Mouse (Mus musculus): ENCODE measurements around the gene Dcaf4. TPM values are rescaled to one million over a fixed set of nuclear protein-coding genes. Genes with fewer than 3 reads are reported as not detected.

The Dcaf4 gene
- polyA plus RNA-seq, 1 experiment from 2014 or later: 35.7 TPM

GRCm38 (mm10) chr12:83562589-83562988 lies 42.3 kb downstream of the Dcaf4 start:
- peaks cover 45% of the 10 kb centered on the region for H3K36me3 ChIP-seq (ENCODE audit: control insufficient read depth, insufficient read depth, low read length)
- WGBS: 88% methylated on average over 3 of the region's 3 CpGs

DNA sequence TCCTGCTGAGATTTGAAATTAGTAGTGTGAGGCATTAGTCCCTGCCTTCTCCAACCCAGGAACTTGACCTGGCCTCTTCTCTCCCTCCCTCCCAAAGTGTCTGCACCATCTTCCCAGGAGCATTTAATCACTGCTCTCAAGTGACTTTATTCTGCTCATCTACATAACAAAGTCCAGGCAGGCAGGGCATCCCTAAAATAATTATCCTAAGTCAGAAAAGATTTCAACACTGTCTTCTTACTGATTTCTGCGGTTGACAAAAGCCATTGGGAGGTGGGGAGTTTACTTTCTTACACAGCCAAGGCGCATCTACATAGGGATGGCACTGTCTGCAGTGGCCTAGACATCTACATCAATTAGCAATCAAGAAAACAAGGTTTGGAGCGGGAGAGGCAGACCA lies 49.6 kb downstream of the Dcaf4 start:
- no peak overlapping the region for H3K4me3 ChIP-seq (ENCODE audit: low read depth, low read length)
- H3K9ac ChIP-seq (replicated peaks; ENCODE audit: low read depth, low read length): no peak overlapping the region
- H3K27me3 ChIP-seq (ENCODE audit: control insufficient read depth, insufficient read depth, low read length): no peaks in the 10 kb centered on the region
- no peaks in the 10 kb centered on the region for H3K9me3 ChIP-seq (ENCODE audit: control insufficient read depth, low read depth, low read length)
- no peaks in the 10 kb centered on the region for H3K4me1 ChIP-seq (ENCODE audit: control insufficient read depth, insufficient read depth, low read length)
- WGBS: 90% methylated on average over 3 of the region's 3 CpGs
- H3K27ac ChIP-seq (ENCODE audit: low read length): no peak overlapping the region
- peaks cover 47% of the 10 kb centered on the region for H3K36me3 ChIP-seq (ENCODE audit: control insufficient read depth, insufficient read depth, low read length)
- H3K4me2 ChIP-seq (replicated peaks; ENCODE audit: low read depth, low read length): no peak overlapping the region
- ATAC-seq (ENCODE audit: insufficient number of reproducible peaks, insufficient read depth, low FRiP score, low read depth): no peak

More at GRCm38 (mm10) chr12:83562589-83562988, 42.3 kb downstream of the Dcaf4 start:
- Histone ChIP-seq H3K9me3 (ENCODE audit: control insufficient read depth, low read depth, low read length) (no peaks in the 10 kb centered on the region), H3K27ac (ENCODE audit: low read length) (no peak overlapping the region), H3K4me3 (ENCODE audit: low read depth, low read length) (no peak overlapping the region), H3K9ac (replicated peaks; ENCODE audit: low read depth, low read length) (no peak overlapping the region), H3K27me3 (ENCODE audit: control insufficient read depth, insufficient read depth, low read length) (no peaks in the 10 kb centered on the region), H3K4me2 (replicated peaks; ENCODE audit: low read depth, low read length) (no peak overlapping the region), H3K4me1 (ENCODE audit: control insufficient read depth, insufficient read depth, low read length) (no peaks in the 10 kb centered on the region)
- no peak for ATAC-seq (ENCODE audit: insufficient number of reproducible peaks, insufficient read depth, low FRiP score, low read depth)

DNA sequence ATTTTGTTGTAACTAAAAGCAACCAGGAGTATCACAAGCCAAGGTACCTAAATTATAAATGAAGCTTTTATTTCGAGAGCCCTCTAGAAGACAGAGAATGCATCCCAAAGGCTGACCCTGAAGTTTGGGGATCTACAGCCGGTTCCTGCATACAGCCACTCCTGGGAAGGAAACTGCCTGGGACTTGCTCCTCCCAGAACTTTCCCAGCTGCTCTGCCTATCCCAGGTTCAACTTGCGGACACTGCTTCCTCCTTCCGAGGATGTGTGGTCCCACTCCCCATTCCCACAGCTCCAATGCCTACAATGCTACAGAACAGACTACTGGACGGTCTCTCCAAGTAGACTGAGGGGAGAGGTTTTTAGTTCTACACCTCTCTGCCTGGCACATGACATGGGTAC lies 52.5 kb downstream of the Dcaf4 start:
- H3K9ac ChIP-seq (replicated peaks; ENCODE audit: low read depth, low read length): no peak overlapping the region
- no peaks in the 10 kb centered on the region for H3K4me1 ChIP-seq (ENCODE audit: control insufficient read depth, insufficient read depth, low read length)
- H3K27ac ChIP-seq (ENCODE audit: low read length): no peak overlapping the region
- ATAC-seq (ENCODE audit: insufficient number of reproducible peaks, insufficient read depth, low FRiP score, low read depth): no peak
- no peak overlapping the region for H3K4me2 ChIP-seq (replicated peaks; ENCODE audit: low read depth, low read length)
- 73% methylated on average over 5 of the region's 5 CpGs for WGBS
- H3K27me3 ChIP-seq (ENCODE audit: control insufficient read depth, insufficient read depth, low read length): no peaks in the 10 kb centered on the region
- H3K4me3 ChIP-seq (ENCODE audit: low read depth, low read length): no peak overlapping the region
- peaks cover 38% of the 10 kb centered on the region for H3K36me3 ChIP-seq (ENCODE audit: control insufficient read depth, insufficient read depth, low read length)
- H3K9me3 ChIP-seq (ENCODE audit: control insufficient read depth, low read depth, low read length): no peaks in the 10 kb centered on the region

GRCm38 (mm10) chr12:83577445-83577844 lies 57.2 kb downstream of the Dcaf4 start:
- no peak overlapping the region for H3K4me3 ChIP-seq (ENCODE audit: low read depth, low read length)
- no peaks in the 10 kb centered on the region for H3K27me3 ChIP-seq (ENCODE audit: control insufficient read depth, insufficient read depth, low read length)
- no peak overlapping the region for H3K27ac ChIP-seq (ENCODE audit: low read length)
- H3K36me3 ChIP-seq (ENCODE audit: control insufficient read depth, insufficient read depth, low read length): peaks cover 23% of the 10 kb centered on the region; the same call in 1 of the 2 replicates
- H3K9me3 ChIP-seq (ENCODE audit: control insufficient read depth, low read depth, low read length): no peaks in the 10 kb centered on the region
- H3K9ac ChIP-seq (replicated peaks; ENCODE audit: low read depth, low read length): no peak overlapping the region
- no peak for ATAC-seq (ENCODE audit: insufficient number of reproducible peaks, insufficient read depth, low FRiP score, low read depth)
- 94% methylated on average over 5 of the region's 5 CpGs for WGBS
- H3K4me2 ChIP-seq (replicated peaks; ENCODE audit: low read depth, low read length): no peak overlapping the region
- H3K4me1 ChIP-seq (ENCODE audit: control insufficient read depth, insufficient read depth, low read length): no peaks in the 10 kb centered on the region

GRCm38 (mm10) chr12:83578356-83578755 lies 58.1 kb downstream of the Dcaf4 start:
- H3K27ac ChIP-seq (ENCODE audit: low read length): no peak overlapping the region
- H3K4me3 ChIP-seq (ENCODE audit: low read depth, low read length): no peak overlapping the region
- no peaks in the 10 kb centered on the region for H3K4me1 ChIP-seq (ENCODE audit: control insufficient read depth, insufficient read depth, low read length)
- H3K4me2 ChIP-seq (replicated peaks; ENCODE audit: low read depth, low read length): no peak overlapping the region
- H3K9ac ChIP-seq (replicated peaks; ENCODE audit: low read depth, low read length): no peak overlapping the region
- no peak for ATAC-seq (ENCODE audit: insufficient number of reproducible peaks, insufficient read depth, low FRiP score, low read depth)
- peaks cover 18% of the 10 kb centered on the region; the same call in 1 of the 2 replicates for H3K36me3 ChIP-seq (ENCODE audit: control insufficient read depth, insufficient read depth, low read length)
- WGBS: 78% methylated on average over 2 of the region's 2 CpGs
- no peaks in the 10 kb centered on the region for H3K9me3 ChIP-seq (ENCODE audit: control insufficient read depth, low read depth, low read length)
- H3K27me3 ChIP-seq (ENCODE audit: control insufficient read depth, insufficient read depth, low read length): no peaks in the 10 kb centered on the region

DNA sequence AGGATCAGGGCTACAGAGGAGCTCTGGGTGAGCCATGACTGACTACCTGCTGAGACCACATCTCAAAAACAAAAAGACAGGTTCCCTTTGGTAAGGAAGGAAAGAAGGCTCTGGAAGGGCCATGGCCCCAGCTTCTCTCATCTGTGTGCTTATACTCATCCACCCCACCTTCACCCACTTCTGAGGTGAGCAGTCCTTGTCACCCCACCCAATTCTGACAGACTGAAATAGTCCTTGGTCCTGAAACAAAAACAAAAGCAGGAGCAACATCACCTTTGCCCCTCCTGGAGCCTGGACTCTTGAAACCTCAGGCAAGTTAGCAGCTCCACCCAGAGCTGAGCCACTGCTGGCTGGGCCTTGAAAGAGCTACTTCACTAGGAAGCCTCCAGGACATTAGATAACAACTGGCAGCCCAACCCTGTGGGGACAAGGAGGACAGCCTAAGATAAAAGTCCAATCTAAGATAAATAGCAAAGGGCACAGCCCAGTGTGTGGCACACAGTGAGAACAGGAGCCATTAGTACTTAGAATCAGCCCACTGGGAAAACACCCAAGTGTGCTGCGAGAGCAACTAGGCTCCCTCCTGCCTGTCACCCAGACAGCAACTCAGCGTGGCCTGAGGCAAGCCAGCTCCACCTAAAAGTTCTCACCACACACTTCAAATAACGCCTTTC lies 58.8 kb downstream of the Dcaf4 start:
- WGBS: 32% methylated on average over 3 of the region's 3 CpGs
- H3K27ac ChIP-seq (ENCODE audit: low read length): peak overlapping the region; percentile 22; the same call in 1 of the 2 replicates
- H3K4me1 ChIP-seq (ENCODE audit: control insufficient read depth, insufficient read depth, low read length): no peaks in the 10 kb centered on the region
- H3K9me3 ChIP-seq (ENCODE audit: control insufficient read depth, low read depth, low read length): no peaks in the 10 kb centered on the region
- H3K4me3 ChIP-seq (ENCODE audit: low read depth, low read length): no peak overlapping the region
- H3K36me3 ChIP-seq (ENCODE audit: control insufficient read depth, insufficient read depth, low read length): peaks cover 19% of the 10 kb centered on the region; the same call in 1 of the 2 replicates
- ATAC-seq (ENCODE audit: insufficient number of reproducible peaks, insufficient read depth, low FRiP score, low read depth): peak; percentile 90
- no peak overlapping the region for H3K9ac ChIP-seq (replicated peaks; ENCODE audit: low read depth, low read length)
- no peaks in the 10 kb centered on the region for H3K27me3 ChIP-seq (ENCODE audit: control insufficient read depth, insufficient read depth, low read length)
- no peak overlapping the region for H3K4me2 ChIP-seq (replicated peaks; ENCODE audit: low read depth, low read length)

- Histone ChIP-seq H3K4me3 (ENCODE audit: low read depth, low read length) (no peak overlapping the region), H3K9ac (replicated peaks; ENCODE audit: low read depth, low read length) (no peak overlapping the region), H3K36me3 (ENCODE audit: control insufficient read depth, insufficient read depth, low read length) (peaks cover 14% of the 10 kb centered on the region; the same call in 1 of the 2 replicates), H3K27ac (ENCODE audit: low read length) (no peak overlapping the region), H3K9me3 (ENCODE audit: control insufficient read depth, low read depth, low read length) (no peaks in the 10 kb centered on the region), H3K27me3 (ENCODE audit: control insufficient read depth, insufficient read depth, low read length) (no peaks in the 10 kb centered on the region), H3K4me1 (ENCODE audit: control insufficient read depth, insufficient read depth, low read length) (no peaks in the 10 kb centered on the region), H3K4me2 (replicated peaks; ENCODE audit: low read depth, low read length) (no peak overlapping the region)
- no peak for ATAC-seq (ENCODE audit: insufficient number of reproducible peaks, insufficient read depth, low FRiP score, low read depth)
- WGBS: 89% methylated on average over 3 of the region's 3 CpGs
Observed at GRCm38 (mm10) chr12:83580283-83580682, 60.0 kb downstream of the Dcaf4 start.

DNA sequence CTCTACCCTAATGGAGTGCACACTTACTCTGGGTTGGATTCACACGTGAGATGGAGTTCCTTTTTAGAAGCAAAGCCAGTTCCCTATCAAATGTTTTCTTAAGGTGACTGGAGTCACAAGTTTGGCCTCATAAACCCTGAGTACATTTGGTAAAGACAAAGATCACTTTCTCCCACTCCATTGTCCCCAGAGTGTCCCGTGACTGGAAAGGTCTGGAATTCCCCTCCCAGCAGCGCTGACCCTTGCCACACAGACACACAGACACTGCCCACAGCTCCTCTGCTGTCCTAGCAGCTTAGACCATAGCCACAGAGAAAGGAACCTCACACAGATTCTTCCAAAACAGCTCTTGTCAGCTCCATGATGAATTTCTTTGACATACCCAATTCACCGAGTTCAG lies 61.8 kb downstream of the Dcaf4 start:
- 58% methylated on average over 4 of the region's 4 CpGs for WGBS
- Histone ChIP-seq H3K27ac (ENCODE audit: low read length) (no peak overlapping the region), H3K4me1 (ENCODE audit: control insufficient read depth, insufficient read depth, low read length) (no peaks in the 10 kb centered on the region), H3K9me3 (ENCODE audit: control insufficient read depth, low read depth, low read length) (no peaks in the 10 kb centered on the region), H3K9ac (replicated peaks; ENCODE audit: low read depth, low read length) (no peak overlapping the region), H3K4me3 (ENCODE audit: low read depth, low read length) (no peak overlapping the region), H3K27me3 (ENCODE audit: control insufficient read depth, insufficient read depth, low read length) (no peaks in the 10 kb centered on the region), H3K36me3 (ENCODE audit: control insufficient read depth, insufficient read depth, low read length) (peaks cover 12% of the 10 kb centered on the region), H3K4me2 (replicated peaks; ENCODE audit: low read depth, low read length) (no peak overlapping the region)
- no peak for ATAC-seq (ENCODE audit: insufficient number of reproducible peaks, insufficient read depth, low FRiP score, low read depth)

- 83% methylated on average over 4 of the region's 4 CpGs for WGBS
- no peak for ATAC-seq (ENCODE audit: insufficient number of reproducible peaks, insufficient read depth, low FRiP score, low read depth)
- H3K4me2 ChIP-seq (replicated peaks; ENCODE audit: low read depth, low read length): no peak overlapping the region
- no peaks in the 10 kb centered on the region for H3K9me3 ChIP-seq (ENCODE audit: control insufficient read depth, low read depth, low read length)
- H3K27ac ChIP-seq (ENCODE audit: low read length): no peak overlapping the region
- peaks cover 17% of the 10 kb centered on the region for H3K36me3 ChIP-seq (ENCODE audit: control insufficient read depth, insufficient read depth, low read length)
- no peak overlapping the region for H3K4me3 ChIP-seq (ENCODE audit: low read depth, low read length)
- no peak overlapping the region for H3K9ac ChIP-seq (replicated peaks; ENCODE audit: low read depth, low read length)
- no peaks in the 10 kb centered on the region for H3K27me3 ChIP-seq (ENCODE audit: control insufficient read depth, insufficient read depth, low read length)
- H3K4me1 ChIP-seq (ENCODE audit: control insufficient read depth, insufficient read depth, low read length): no peaks in the 10 kb centered on the region
Observed at GRCm38 (mm10) chr12:83582747-83583146, 62.5 kb downstream of the Dcaf4 start.
